Mouse (Mus musculus) myocyte (in vitro differentiated cells): ENCODE data around the gene Gm17571. TPM values are rescaled to one million over a fixed set of nuclear protein-coding genes. Genes with fewer than 3 reads are reported as not detected.

Experiments used
- H3K27me3 ChIP-seq: one replicate; pipeline ENCODE4 v1.6.1; 2011; ENCODE audit not compliant: control insufficient read depth, insufficient read depth, insufficient read length
- H3K36me3 ChIP-seq: one replicate; pipeline ENCODE4 v1.6.1; 2011; ENCODE audit not compliant: control insufficient read depth, insufficient read depth
- H3K4me2 ChIP-seq: one replicate; pipeline ENCODE4 v1.6.1; 2011; ENCODE audit warnings: low read depth, control low read depth
- H3K4me3 ChIP-seq: one replicate; pipeline ENCODE4 v1.5.1; 2011; ENCODE audit warnings: mild to moderate bottlenecking, control low read depth, moderate library complexity
- H3K79me2 ChIP-seq: one replicate; pipeline ENCODE4 v1.6.1; 2011; ENCODE audit not compliant: control insufficient read depth, insufficient read depth
- H3ac ChIP-seq: one replicate; pipeline ENCODE4 v1.6.1; 2011; ENCODE audit not compliant: control insufficient read depth, insufficient read length
- CEBPB ChIP-seq: IDR thresholded peaks from 2 replicates; pipeline ENCODE4 v1.6.1; 2011; ENCODE audit warnings: mild to moderate bottlenecking, moderate library complexity; ENCODE audit not compliant: poor library complexity, insufficient read depth, severe bottlenecking
- E2F4 ChIP-seq: IDR thresholded peaks from one replicate; pipeline ENCODE4 v1.6.1; 2011; ENCODE audit warnings: mild to moderate bottlenecking, control low read depth, moderate library complexity; ENCODE audit not compliant: insufficient read depth
- MAX ChIP-seq: IDR thresholded peaks from one replicate; pipeline ENCODE4 v1.6.1; 2011; ENCODE audit warnings: low read depth, mild to moderate bottlenecking, control low read depth
- MYOD1 ChIP-seq, 3 experiments: IDR thresholded peaks; one replicate each; pipeline ENCODE4 v1.6.1; 2011; ENCODE audit warnings: control low read depth in 2 of 3, low read depth in 2 of 3, mild to moderate bottlenecking in 2 of 3, moderate library complexity in 1 of 3; ENCODE audit not compliant: insufficient read length in 2 of 3, control insufficient read depth in 1 of 3
- MYOG ChIP-seq, 3 experiments: IDR thresholded peaks; one replicate each; pipeline ENCODE4 v1.6.1; 2011; ENCODE audit warnings: control low read depth in 2 of 3, low read depth in 2 of 3, mild to moderate bottlenecking in 2 of 3; ENCODE audit not compliant: insufficient read length in 2 of 3, control insufficient read depth in 1 of 3, insufficient read depth in 1 of 3
- POLR2A ChIP-seq: IDR thresholded peaks from one replicate; pipeline ENCODE4 v1.6.1; 2011; ENCODE audit warnings: low read depth, mild to moderate bottlenecking, control low read depth, moderate library complexity; ENCODE audit not compliant: insufficient read length
- POLR2AphosphoS2 ChIP-seq: IDR thresholded peaks from one replicate; pipeline ENCODE4 v1.6.1; 2011; ENCODE audit warnings: low read depth, control low read depth; ENCODE audit not compliant: insufficient read length
- REST ChIP-seq: IDR thresholded peaks from one replicate; pipeline ENCODE4 v1.6.1; 2011; ENCODE audit warnings: mild to moderate bottlenecking, control low read depth, moderate library complexity; ENCODE audit not compliant: insufficient read depth, insufficient read length
- SRF ChIP-seq: IDR thresholded peaks from one replicate; pipeline ENCODE4 v1.6.1; 2011; ENCODE audit warnings: low read depth; ENCODE audit not compliant: control insufficient read depth, insufficient read length
- TCF12 ChIP-seq: IDR thresholded peaks from one replicate; pipeline ENCODE4 v1.6.1; 2011; ENCODE audit warnings: mild to moderate bottlenecking, control low read depth; ENCODE audit not compliant: poor library complexity, insufficient read depth, severe bottlenecking
- TCF3 ChIP-seq: IDR thresholded peaks from one replicate; pipeline ENCODE4 v1.6.1; 2011; ENCODE audit warnings: low read depth, control low read depth; ENCODE audit not compliant: insufficient read length
- USF1 ChIP-seq: IDR thresholded peaks from one replicate; pipeline ENCODE4 v1.6.1; 2011; ENCODE audit warnings: low read depth, mild to moderate bottlenecking, control low read depth, moderate library complexity
- polyA plus RNA-seq: library from polyadenylated mRNA; unstranded; fragments of >200 nt; fragmentation: generic; extraction: Trizol; gene quantifications from one replicate; pipeline ENCODE4 v1.2.1, GENCODE M21; 2012; ENCODE audit warnings: missing spikeins

Gene Gm17571
- polyA plus RNA-seq, 1 experiment = not detected

DNA sequence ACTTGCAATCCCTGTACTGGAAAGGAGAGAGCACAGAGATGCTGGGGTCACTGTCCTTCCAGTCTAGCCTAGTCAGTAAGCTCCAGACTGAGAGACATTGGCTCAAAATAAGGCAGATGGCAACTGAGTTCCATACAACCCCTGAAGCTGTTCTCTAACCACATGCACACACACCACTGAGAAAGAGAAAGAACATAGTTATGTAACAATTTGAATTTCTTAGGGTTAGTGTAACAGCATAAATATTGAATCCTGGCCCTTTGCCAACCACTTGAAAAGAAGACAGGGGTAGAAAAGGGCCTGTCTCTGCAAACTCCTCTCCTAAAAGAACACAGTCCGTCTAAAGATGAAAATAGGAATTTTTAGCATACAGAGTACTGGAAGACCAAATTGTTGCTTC is 12.8 kb upstream of the Gm17571 start:
- no peaks in the 10 kb centered on the region for H3K79me2 ChIP-seq
- no peak for TF ChIP-seq MYOG (IDR thresholded peaks at IDR 0.05; ENCODE audit: control insufficient read depth in 1 of 3, insufficient read depth in 1 of 3, insufficient read length in 2 of 3, low read depth in 2 of 3)
- TF ChIP-seq CEBPB = no peak
- no peak for TF ChIP-seq POLR2AphosphoS2
- TF ChIP-seq E2F4 = no peak
- TF ChIP-seq SRF = no peak
- TF ChIP-seq TCF3 = no peak
- no peak for TF ChIP-seq TCF12
- TF ChIP-seq MYOD1 (IDR thresholded peaks at IDR 0.05; ENCODE audit: control insufficient read depth in 1 of 3, insufficient read length in 2 of 3, low read depth in 2 of 3) = no peak
- TF ChIP-seq REST = no peak
- TF ChIP-seq MAX = no peak
- TF ChIP-seq USF1 = no peak
- no peak for TF ChIP-seq POLR2A
- H3K4me3 ChIP-seq = no peak overlapping the region
- H3K27me3 ChIP-seq = no peaks in the 10 kb centered on the region
- H3K36me3 ChIP-seq = no peaks in the 10 kb centered on the region
- no peak overlapping the region for H3K4me2 ChIP-seq
- no peak overlapping the region for H3ac ChIP-seq

DNA sequence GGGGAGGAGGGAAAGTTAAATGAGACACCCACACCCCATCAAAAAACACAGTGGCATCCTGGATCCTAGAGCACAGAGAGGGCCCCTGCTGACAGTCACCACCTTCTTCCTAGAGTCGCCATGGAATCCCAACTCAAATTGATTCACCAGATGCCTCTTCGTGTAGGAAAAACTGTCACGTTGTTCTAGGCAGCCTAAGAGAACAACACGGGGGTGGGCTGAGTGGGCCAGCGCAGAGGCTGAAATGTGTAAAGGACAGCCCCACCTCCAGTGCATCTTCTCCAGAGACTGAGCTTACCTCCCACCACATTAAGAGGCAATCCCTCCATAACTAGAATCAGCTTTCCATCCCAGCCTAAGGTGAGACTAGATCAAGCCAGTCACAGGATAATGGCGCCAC is 11.2 kb upstream of the Gm17571 start:
- no peaks in the 10 kb centered on the region for H3K27me3 ChIP-seq
- TF ChIP-seq MYOG (IDR thresholded peaks at IDR 0.05; ENCODE audit: control insufficient read depth in 1 of 3, insufficient read depth in 1 of 3, insufficient read length in 2 of 3, low read depth in 2 of 3) (no peak), USF1 (no peak), POLR2A (no peak), POLR2AphosphoS2 (no peak), SRF (no peak), REST (no peak), TCF12 (no peak), E2F4 (no peak), MYOD1 (IDR thresholded peaks at IDR 0.05; ENCODE audit: control insufficient read depth in 1 of 3, insufficient read length in 2 of 3, low read depth in 2 of 3) (no peak), TCF3 (no peak)
- no peak overlapping the region for H3K4me2 ChIP-seq
- no peak overlapping the region for H3ac ChIP-seq
- no peak overlapping the region for H3K4me3 ChIP-seq
- H3K36me3 ChIP-seq = no peaks in the 10 kb centered on the region
- no peaks in the 10 kb centered on the region for H3K79me2 ChIP-seq

DNA sequence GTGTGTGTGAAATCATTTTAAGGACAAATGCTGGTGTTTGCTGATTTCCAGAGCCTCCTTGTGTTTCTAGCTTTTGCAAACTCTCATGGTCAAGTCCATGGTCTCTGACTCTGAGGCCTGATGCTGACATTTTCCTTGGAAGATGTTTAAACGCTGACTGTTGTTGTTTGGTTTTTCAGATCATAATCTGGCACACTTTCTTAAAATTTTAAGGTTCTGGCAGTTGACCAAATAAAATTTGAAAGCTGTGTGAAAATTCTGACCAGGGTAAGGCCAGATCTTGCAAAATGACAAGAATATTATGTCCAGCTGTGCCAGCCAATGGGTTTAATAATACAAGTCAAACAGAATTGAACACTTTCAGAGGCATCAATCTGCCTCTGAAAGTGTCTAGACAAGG is 8.7 kb upstream of the Gm17571 start:
- TF ChIP-seq REST = no peak
- TF ChIP-seq TCF12 = no peak
- TF ChIP-seq SRF = no peak
- TF ChIP-seq POLR2A = no peak
- TF ChIP-seq MYOG (IDR thresholded peaks at IDR 0.05; ENCODE audit: control insufficient read depth in 1 of 3, insufficient read depth in 1 of 3, insufficient read length in 2 of 3, low read depth in 2 of 3) = no peak
- no peak for TF ChIP-seq MAX
- no peak for TF ChIP-seq POLR2AphosphoS2
- no peak for TF ChIP-seq E2F4
- no peak for TF ChIP-seq USF1
- no peak for TF ChIP-seq TCF3
- TF ChIP-seq CEBPB = no peak
- no peak for TF ChIP-seq MYOD1 (IDR thresholded peaks at IDR 0.05; ENCODE audit: control insufficient read depth in 1 of 3, insufficient read length in 2 of 3, low read depth in 2 of 3)
- Histone ChIP-seq H3K36me3 (no peaks in the 10 kb centered on the region), H3K4me3 (no peak overlapping the region), H3K27me3 (no peaks in the 10 kb centered on the region), H3ac (no peak overlapping the region), H3K4me2 (no peak overlapping the region), H3K79me2 (no peaks in the 10 kb centered on the region)

DNA sequence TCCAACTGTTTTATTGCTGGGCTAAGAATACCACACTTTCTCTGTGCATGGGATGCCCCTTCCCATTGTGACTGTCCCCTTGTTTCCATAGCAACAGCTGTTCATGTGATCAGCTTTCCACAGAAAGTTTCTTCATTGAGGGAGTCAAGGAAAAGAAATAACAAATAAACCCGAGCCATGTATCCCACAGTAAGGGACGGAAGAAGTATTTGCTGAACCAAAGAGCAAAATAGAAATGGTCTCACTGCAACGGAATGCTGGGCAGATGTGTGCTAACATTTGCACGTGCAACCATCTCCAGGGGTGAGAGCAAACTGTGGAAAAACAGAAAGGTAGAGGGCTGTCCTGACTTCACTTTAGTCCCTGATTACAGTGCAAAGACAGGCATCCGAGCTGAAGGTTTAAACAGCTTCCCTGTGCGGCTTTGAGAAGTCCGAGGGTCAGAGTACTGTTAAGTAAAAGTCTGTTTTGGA is 8.1 kb upstream of the Gm17571 start:
- Histone ChIP-seq H3ac (no peak overlapping the region), H3K27me3 (no peaks in the 10 kb centered on the region), H3K79me2 (no peaks in the 10 kb centered on the region), H3K4me2 (no peak overlapping the region), H3K36me3 (no peaks in the 10 kb centered on the region), H3K4me3 (no peak overlapping the region)
- TF ChIP-seq MAX (no peak), POLR2AphosphoS2 (no peak), REST (no peak), POLR2A (no peak), CEBPB (no peak), E2F4 (no peak), USF1 (no peak), SRF (no peak), TCF12 (no peak), TCF3 (no peak), MYOG (IDR thresholded peaks at IDR 0.05; ENCODE audit: control insufficient read depth in 1 of 3, insufficient read depth in 1 of 3, insufficient read length in 2 of 3, low read depth in 2 of 3) (no peak), MYOD1 (IDR thresholded peaks at IDR 0.05; ENCODE audit: control insufficient read depth in 1 of 3, insufficient read length in 2 of 3, low read depth in 2 of 3) (no peak)
